Mouse (Mus musculus) fat pad, adult 2 months (tissue): ENCODE data around the gene Nup93.

Experiments used
- DNase-seq: peaks from one replicate; pipeline ENCODE4 v3.0.0-alpha.2; 2011; ENCODE audit warnings: low read depth, low spot score; ENCODE audit errors: extremely low read depth

The Nup93 gene

DNA sequence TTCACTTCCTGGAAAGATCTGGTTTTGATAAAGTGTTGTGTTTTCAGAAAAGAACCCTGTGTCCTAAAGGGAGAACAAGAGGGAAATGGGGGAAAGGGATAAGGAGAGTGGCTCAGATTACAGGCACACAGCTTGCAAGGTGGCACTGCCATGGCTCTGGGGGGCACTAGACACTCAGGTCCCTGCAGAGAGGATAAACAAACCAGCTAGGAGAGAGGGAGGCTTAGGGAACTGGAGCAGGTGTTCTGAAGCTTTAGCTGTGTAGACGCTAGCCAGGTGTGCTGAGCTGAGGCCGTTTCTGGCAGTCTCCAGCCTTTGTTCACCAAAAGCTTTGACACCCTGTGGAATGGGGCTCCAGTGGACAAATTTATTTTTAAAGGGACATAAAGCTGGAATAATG is 99.7 kb downstream of the Nup93 start:
- DNase-seq = no peak

DNA sequence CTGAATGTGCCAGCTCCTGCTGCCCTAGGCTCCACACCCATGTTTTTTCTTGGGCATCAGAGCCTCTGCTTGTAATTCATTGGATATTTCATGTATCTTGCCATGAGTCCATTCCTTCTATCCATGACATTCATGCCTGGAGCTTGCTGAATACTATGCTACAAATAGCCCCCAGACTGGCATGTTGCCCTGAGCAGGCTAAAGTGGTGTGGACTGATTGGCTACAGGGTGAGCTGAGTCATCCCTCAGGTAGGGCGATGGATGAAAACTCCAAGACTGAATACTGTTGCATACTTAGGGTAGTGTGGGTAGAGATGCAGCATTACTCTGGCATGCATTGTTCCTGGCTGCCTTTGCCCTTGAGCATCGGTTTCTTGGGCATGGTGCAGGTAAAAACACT is 102.9 kb downstream of the Nup93 start:
- no peak for DNase-seq

GRCm38 (mm10) chr8:94317691-94318090 is 103.3 kb downstream of the Nup93 start:
- DNase-seq = no peak

GRCm38 (mm10) chr8:94320036-94320435 is 105.7 kb downstream of the Nup93 start:
- no peak for DNase-seq

DNA sequence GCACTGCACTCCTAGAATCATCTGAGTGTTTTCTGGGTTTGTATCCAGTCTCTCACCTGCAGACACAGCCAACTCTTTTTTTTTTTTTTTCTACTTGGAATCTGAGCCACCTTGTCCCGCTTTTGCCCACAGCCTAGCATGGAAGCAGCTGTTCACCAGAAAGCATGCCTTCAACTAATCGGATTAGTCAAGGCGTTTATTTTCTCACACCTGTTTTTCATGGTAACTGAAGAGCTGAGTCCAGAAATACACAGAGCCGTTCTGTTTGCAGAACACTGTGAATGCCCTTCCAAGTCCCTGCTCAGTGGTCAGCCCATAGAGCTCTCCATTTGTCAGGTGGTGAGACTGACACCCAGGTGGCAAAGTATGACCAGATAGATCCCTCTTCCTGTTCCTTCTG is 107.7 kb downstream of the Nup93 start:
- DNase-seq = no peak

DNA sequence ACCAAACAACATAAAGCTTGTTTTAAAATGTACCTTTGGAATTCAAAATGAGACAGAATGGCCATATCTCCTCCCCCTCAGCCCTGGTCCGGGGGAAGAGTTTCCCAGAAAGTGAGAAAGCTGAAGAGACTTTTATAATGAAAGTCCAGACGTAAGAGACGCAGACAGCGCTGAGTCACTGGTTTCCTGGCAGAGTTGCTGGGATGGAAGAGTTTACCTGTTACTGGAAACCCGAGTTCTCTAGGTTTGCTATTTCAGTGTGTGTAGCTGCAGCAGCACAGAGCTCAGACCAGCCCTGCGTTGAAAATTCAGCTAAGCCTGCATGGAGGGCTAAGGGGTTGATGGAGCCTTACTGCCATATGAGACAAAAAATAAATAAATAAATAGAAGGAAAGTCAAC is 108.7 kb downstream of the Nup93 start:
- DNase-seq = no peak

DNA sequence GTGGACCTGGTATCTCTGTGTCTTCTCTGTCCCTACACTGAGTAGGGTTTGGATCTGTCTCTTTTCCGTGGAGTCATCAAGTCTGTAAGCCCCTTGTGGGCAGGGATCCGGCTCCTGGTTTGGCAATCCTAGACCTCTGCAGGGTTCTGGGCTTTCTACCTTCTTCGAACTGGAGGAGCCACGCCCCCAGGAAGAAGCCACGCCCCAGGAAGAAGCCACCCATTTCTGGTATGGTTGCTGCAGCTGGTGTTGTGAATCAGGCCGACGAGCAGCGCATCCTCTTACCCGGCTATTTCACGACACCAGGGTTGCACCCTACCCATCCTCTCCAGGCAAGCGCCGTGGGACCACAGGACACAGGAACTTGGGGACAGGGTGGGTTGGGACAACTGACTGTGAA is 109.7 kb downstream of the Nup93 start:
- DNase-seq = no peak

GRCm38 (mm10) chr8:94326016-94326415 is 111.7 kb downstream of the Nup93 start:
- peak; percentile 79 for DNase-seq

DNA sequence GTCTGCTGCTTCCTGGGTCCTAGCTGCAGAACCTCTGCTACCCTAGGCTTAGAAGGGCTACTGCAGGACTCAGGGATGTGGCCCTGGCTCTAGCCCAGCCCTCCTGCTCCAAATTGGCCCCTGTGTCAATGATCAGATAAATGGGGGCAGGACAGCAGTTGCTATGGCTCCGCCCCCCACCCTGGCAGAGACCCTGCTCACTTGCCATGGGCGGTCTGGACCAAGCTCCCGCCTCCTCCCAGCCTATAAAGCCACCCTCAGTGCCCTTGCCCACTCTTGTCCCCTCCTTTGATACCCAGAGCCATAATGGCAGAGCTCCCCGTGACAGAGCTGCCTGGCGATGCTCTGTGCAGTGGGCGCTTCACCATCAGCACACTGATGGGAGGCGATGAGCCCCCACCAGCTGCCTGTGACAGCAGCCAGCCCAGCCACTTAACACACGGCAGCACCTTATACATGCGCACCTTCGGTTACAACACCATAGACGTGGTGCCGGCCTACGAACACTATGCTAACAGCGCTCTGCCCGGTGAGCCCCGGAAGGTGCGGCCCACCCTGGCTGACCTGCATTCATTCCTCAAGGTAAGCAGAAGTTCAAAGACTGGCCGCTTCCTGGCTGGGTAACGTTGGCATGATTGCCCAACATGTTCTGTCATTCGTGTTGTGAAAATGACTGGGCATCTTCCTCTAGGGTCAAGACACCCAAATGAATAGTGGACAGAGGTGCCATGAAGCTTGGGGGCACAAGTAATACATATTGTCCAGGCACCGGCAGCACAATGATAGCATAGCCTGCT is 114.8 kb downstream of the Nup93 start, which contains the start of gene Slc12a3:
TSS of gene Slc12a3 (plus strand) at position 270 of the 797 bp plus-strand sequence.
- no peak for DNase-seq

DNA sequence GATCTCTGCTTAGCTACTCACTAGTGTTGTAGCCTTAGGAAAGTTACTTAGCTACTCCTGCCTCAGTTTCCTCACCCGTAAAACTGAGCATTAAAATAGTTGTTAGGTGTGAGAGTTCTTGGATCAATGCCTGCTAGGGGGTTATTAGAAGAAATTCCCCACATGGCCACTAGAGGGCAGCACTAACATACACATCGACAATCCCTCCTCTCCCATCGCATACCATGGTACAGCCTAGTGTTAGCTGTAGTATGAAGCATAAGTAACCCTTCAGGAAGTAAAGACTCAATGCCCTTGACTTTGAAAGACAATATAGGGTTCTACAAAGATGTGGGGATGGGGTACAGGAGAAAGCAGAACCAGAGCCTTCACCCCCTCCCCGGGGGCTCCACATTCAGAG is 116.4 kb downstream of the Nup93 start:
- DNase-seq = no peak

DNA sequence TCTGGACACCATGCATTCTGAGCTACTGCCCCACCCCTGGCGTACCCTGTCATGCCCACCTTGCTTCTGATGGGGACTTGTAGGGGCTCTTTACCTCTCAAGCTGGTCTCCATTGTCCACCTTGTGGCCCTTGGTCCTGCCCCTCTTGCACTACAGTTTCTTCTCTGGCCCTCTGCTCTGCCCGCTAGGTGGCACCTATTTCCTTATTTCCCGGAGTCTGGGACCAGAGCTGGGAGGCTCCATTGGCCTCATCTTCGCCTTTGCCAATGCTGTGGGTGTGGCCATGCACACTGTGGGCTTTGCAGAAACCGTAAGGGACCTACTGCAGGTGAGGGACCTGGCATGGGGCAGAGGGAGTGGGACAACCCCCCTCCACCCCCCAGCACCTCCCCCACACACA is 119.0 kb downstream of the Nup93 start:
- no peak for DNase-seq

GRCm38 (mm10) chr8:94337559-94337958 is 123.2 kb downstream of the Nup93 start:
- DNase-seq = no peak

DNA sequence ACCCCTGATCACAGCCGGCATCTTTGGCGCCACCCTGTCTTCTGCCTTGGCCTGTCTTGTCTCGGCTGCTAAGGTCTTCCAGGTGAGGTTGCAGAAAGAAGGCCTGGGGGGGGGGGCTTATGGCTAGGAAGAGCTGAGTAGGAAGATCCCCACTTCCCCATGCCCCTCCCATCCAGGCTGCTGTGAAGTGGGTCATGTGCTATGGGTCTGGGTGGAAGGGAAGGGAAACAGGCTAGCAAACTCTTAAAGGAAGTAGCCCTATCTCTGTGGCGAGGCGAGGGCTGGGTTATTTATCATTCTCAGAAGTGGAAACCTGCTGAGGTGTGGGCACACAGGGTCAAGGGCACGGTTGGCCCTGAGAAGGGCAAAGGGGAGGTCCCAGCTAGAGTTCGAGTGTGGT is 126.4 kb downstream of the Nup93 start:
- DNase-seq = no peak

DNA sequence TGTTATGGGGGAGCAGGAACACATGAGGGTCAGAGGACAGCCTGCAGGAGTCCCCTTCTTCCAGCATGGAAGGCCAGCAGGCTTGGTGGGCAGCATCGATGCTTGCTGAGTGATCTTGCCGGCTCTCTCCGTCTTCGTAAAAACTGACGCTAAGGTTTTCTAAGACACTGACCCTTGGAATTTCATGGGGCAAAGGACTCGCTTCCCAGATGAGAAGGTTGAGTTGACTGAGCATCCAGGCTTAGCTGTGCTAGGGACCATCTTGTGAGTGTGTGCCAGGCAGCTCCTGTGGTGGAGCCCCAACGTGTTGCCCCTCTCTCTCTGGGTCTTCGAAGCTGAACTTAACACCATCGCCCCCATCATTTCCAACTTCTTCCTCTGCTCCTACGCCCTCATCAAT is 128.3 kb downstream of the Nup93 start:
- no peak for DNase-seq

DNA sequence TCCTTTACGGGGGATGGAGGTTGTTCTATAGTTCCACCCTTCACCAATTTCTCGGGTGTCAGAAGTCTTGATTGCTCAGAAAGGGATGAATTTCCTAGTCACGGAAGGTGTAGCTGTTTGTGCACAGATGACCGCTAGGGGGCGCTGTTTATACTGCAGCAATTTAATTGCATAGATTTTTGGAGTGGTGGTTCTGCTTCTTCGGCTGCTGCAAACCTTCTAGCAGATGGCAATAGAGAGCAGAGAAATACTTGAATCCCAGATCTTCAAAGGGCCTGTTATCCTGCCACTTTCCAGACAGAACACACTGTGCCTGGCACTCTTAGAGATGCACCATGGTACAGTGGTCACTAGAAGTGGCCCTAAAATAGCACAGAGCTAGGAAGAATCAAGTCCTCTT is 128.9 kb downstream of the Nup93 start:
- DNase-seq = no peak

- DNase-seq = no peak
Measured at GRCm38 (mm10) chr8:94343778-94344320, 129.5 kb downstream of the Nup93 start.

- no peak for DNase-seq
Measured at GRCm38 (mm10) chr8:94345657-94346056, 131.3 kb downstream of the Nup93 start.

DNA sequence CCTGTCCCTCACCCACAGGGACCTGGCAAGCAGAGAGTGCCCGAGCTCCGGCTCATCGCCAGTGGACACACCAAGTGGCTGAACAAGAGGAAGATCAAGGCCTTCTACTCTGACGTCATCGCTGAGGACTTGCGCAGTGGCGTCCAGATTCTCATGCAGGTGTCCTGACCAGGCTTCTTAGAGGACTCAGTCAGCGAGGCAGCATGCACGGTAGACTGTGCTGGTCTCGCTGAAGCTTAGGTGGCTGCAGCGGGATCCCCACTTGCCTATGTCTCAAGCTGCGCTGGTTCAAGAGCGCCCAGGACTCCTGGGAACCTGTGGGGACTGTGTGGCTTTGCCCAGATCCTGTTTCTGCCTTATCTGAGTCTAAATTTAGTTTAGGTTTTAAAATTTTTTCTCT is 131.9 kb downstream of the Nup93 start:
- no peak for DNase-seq

- no peak for DNase-seq
Measured at GRCm38 (mm10) chr8:94348425-94348824, 134.1 kb downstream of the Nup93 start.

- DNase-seq = no peak
Measured at GRCm38 (mm10) chr8:94354069-94354531, 139.7 kb downstream of the Nup93 start.

- no peak for DNase-seq
Measured at GRCm38 (mm10) chr8:94354571-94354970, 140.2 kb downstream of the Nup93 start.

GRCm38 (mm10) chr8:94357220-94357619 is 142.9 kb downstream of the Nup93 start:
- no peak for DNase-seq

- DNase-seq = no peak
Measured at GRCm38 (mm10) chr8:94358541-94358940, 144.2 kb downstream of the Nup93 start.
